Mouse (Mus musculus) hindbrain, embryonic 15.5 days (tissue): ENCODE measurements around the gene Prkce. TPM values are rescaled to one million over a fixed set of nuclear protein-coding genes. Genes with fewer than 3 reads are reported as not detected.

Experiments
- ATAC-seq: fragments of 200-750 bp; cut with Nextera tagmentation; 2 replicates; pipeline ENCODE4 v1.8.0; 2017; ENCODE audit warnings: low read depth, moderate number of reproducible peaks, moderate TSS enrichment; ENCODE audit not compliant: low FRiP score
- H3K27ac ChIP-seq: fragments of 300-500 bp; sonication (generic); replicated peaks from 2 replicates; pipeline ENCODE4 v1.5.1; 2015; ENCODE audit warnings: mild to moderate bottlenecking, inconsistent platforms
- H3K27me3 ChIP-seq: fragments of 300-500 bp; sonication (generic); 2 replicates; pipeline ENCODE4 v1.6.1; 2015; ENCODE audit warnings: control low read depth, inconsistent platforms
- H3K36me3 ChIP-seq: fragments of 300-500 bp; sonication (generic); 2 replicates; pipeline ENCODE4 v1.6.1; 2015; ENCODE audit warnings: control low read depth, inconsistent platforms
- H3K4me1 ChIP-seq: fragments of 300-500 bp; sonication (generic); replicated peaks from 2 replicates; pipeline ENCODE4 v1.6.1; 2015; ENCODE audit warnings: control low read depth, inconsistent platforms
- H3K4me2 ChIP-seq: fragments of 300-500 bp; sonication (generic); 2 replicates; pipeline ENCODE4 v1.6.1; 2015; ENCODE audit warnings: moderate library complexity, mild to moderate bottlenecking, inconsistent platforms
- H3K4me3 ChIP-seq: fragments of 300-500 bp; sonication (generic); 2 replicates; pipeline ENCODE4 v1.5.1; 2015; ENCODE audit warnings: mild to moderate bottlenecking, inconsistent platforms
- H3K9ac ChIP-seq: fragments of 300-500 bp; sonication (generic); 2 replicates; pipeline ENCODE4 v1.6.1; 2015; ENCODE audit warnings: inconsistent platforms
- H3K9me3 ChIP-seq: fragments of 300-500 bp; sonication (generic); 2 replicates; pipeline ENCODE4 v1.6.1; 2016; ENCODE audit warnings: control low read depth, inconsistent platforms
- WGBS: fragments of 180-500 bp; shearing (Covaris S2); methylation state at CpG from one replicate; pipeline ENCODE4 v1.1.7; 2015; 5-methylcytosine and 5-hydroxymethylcytosine counted together
- polyA plus RNA-seq: library from polyadenylated mRNA; unstranded; fragments of >200 nt; fragmentation: Nextera tagmentation; extraction: Ambion mirVana; gene quantifications from 2 replicates; pipeline ENCODE4 v1.2.1, GENCODE M21; 2015

Gene Prkce
- polyA plus RNA-seq, 1 experiment from 2014 or later: 45.7 TPM

DNA sequence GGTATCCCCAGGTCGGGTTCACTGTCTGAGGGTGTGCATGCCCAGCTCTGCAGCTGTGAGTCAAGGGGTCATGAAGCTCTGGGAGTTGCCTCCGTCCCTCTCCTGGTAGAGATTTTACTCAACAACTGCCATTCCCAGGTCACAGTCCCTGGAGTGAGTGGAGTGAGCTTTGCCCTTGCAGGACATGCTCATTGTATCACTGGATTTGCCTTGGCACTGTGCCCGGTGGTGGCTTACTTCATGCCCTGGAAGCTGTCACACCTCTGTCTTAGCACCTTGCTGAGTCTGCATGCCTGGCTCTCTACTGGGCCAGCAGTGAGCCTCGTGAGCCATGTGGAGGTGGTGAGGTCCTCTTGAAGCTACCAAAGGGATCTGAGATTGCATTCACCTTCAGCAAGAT lies 167.4 kb downstream of the Prkce start:
- Histone ChIP-seq H3K36me3 (no peaks in the 10 kb centered on the region), H3K27ac (no peak overlapping the region), H3K4me2 (no peak overlapping the region), H3K9ac (no peak overlapping the region), H3K27me3 (no peaks in the 10 kb centered on the region), H3K4me3 (no peak overlapping the region), H3K9me3 (no peaks in the 10 kb centered on the region), H3K4me1 (peaks cover 19% of the 10 kb centered on the region)
- WGBS: 86% methylated on average over 4 of the region's 4 CpGs
- no peak for ATAC-seq

DNA sequence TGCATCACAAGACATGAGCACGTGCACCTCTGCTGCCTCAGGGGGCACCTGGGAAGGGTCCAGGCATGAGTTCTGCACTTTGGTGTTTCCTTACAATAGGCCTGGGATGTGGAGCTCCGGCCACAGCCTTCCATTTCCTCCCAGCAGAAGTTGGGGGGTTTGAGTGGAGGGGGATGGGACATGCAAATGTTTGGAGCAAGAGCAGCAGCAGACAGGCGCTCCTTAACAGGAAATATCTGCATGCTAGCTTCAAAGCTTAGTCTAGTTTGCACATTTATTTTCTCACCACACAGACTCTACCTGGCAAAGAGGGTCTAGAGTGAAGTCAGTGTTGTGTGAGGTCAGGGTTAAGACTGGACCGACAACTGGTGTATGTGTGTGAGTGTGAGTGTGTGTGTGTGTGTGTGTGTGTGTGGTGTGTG lies 169.1 kb downstream of the Prkce start:
- no peaks in the 10 kb centered on the region for H3K9me3 ChIP-seq
- H3K36me3 ChIP-seq: no peaks in the 10 kb centered on the region
- no peak overlapping the region for H3K27ac ChIP-seq
- H3K4me2 ChIP-seq: no peak overlapping the region
- no peaks in the 10 kb centered on the region for H3K27me3 ChIP-seq
- peaks cover 2% of the 10 kb centered on the region; the same call in 1 of the 2 replicates for H3K4me1 ChIP-seq
- WGBS: 82% methylated on average over 4 of the region's 4 CpGs
- H3K9ac ChIP-seq: no peak overlapping the region
- no peak overlapping the region for H3K4me3 ChIP-seq
- no peak for ATAC-seq

DNA sequence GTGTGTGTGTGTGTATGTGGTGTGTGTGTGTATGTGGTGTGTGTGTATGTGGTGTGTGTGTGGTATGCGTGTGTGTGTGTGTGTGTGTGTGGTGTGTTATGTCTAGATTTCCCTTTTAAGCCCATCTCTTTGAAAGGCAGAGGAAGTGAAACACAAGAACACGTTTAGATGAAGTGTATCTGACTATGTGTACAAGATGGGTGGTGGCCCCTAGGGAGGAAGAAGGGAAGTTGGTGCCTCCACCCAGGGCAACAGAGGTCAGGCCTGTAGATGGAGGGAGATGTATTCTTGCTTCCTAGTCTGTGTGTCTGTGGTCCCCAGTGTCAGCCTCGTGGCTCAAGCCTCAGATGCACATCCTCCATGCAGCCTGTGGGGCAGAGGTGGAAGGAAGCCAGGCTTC lies 169.5 kb downstream of the Prkce start:
- no peaks in the 10 kb centered on the region for H3K9me3 ChIP-seq
- WGBS: 76% methylated on average over 3 of the region's 3 CpGs
- no peak for ATAC-seq
- no peak overlapping the region for H3K4me3 ChIP-seq
- H3K4me2 ChIP-seq: no peak overlapping the region
- no peak overlapping the region for H3K27ac ChIP-seq
- H3K9ac ChIP-seq: no peak overlapping the region
- H3K36me3 ChIP-seq: no peaks in the 10 kb centered on the region
- H3K27me3 ChIP-seq: no peaks in the 10 kb centered on the region
- no peaks in the 10 kb centered on the region for H3K4me1 ChIP-seq

DNA sequence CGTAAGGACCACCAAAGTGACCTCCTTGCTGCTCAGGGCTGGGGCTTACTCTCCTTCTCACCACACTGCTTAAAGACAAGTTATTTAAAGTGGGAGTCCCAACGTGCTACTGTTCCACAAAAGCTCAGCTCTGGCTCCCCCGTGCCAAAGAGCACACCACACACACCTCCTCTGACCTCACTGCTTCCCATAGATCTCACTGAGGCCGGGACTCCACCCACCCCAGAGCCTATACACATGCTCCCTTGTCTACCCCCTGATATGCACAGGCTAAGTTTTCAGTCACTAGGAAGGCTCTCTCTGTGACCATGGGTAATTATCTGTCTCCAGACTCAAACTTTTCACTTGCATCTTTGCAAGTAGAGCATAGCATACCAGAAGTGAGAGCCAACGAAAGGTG lies 170.7 kb downstream of the Prkce start:
- no peak overlapping the region for H3K4me2 ChIP-seq
- no peak overlapping the region for H3K4me3 ChIP-seq
- H3K9me3 ChIP-seq: no peaks in the 10 kb centered on the region
- no peak overlapping the region for H3K27ac ChIP-seq
- no peaks in the 10 kb centered on the region for H3K27me3 ChIP-seq
- no peaks in the 10 kb centered on the region for H3K4me1 ChIP-seq
- H3K36me3 ChIP-seq: no peaks in the 10 kb centered on the region
- ATAC-seq: no peak
- H3K9ac ChIP-seq: no peak overlapping the region
- WGBS: 80% methylated on average over 5 of the region's 5 CpGs

DNA sequence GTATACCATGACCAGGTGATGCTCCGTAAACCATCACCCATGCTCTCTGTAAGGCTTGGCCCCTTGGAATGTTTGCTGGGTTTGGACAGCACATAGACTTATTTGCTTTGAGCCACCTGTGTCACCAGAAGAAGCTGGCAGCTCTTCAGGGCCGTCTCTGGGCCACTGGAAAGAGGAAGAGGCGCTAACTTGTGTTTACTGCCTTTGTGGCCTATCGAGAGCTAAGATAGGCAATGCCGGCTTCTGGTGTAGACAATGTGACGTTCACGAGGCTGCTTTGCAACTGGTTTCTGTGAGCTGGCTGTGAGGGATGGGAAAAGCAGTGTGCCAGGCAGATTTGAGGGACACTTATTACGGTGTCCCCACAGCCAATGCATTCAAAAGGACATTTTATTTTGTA lies 176.4 kb downstream of the Prkce start:
- no peak for ATAC-seq
- Histone ChIP-seq H3K9me3 (no peaks in the 10 kb centered on the region), H3K27ac (no peak overlapping the region), H3K4me3 (no peak overlapping the region), H3K36me3 (no peaks in the 10 kb centered on the region), H3K9ac (no peak overlapping the region), H3K4me1 (0 out of 2 replicates have a peak, but pooled peaks cover 8% of the 10 kb centered on the region), H3K27me3 (no peaks in the 10 kb centered on the region), H3K4me2 (no peak overlapping the region)
- 76% methylated on average over 8 of the region's 8 CpGs for WGBS

DNA sequence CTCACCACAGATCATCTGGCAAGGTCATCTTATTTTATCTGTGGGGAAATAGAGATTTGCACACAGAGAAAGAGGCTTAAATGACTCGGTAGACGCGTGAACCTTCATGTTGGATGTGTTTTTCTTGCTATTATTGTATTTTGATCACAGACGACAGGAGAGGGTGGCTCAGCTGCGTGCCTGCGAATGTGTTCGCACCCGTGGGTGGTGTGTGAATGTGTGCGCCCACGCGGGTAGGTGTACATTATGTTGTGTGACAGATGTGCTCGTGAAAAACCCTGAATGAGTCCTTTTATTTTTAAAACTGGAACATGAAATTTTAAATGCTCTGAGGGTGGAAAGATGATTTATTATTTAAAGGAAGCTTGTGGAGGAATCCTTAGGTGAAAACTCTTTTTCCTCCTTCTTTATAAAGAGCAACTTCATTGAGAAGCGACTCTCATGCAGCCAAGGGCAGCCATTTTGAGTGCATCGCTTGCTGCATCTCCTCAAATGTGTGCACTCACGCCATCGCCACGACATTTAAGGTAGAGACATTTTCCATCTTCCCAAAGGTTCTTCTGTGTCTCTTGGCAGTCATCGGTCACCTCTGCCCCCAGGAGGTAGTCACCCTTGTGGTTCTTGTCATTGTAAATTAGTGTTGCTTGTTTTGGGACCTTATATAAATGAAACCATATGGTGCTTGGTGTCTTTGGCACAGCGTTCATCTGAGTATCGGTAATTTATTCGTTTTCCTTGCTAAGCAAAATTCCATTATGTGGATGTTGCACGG lies 177.8 kb downstream of the Prkce start:
- WGBS: 76% methylated on average over 22 of the region's 22 CpGs
- Histone ChIP-seq H3K9ac (no peak overlapping the region), H3K4me3 (no peak overlapping the region), H3K9me3 (no peaks in the 10 kb centered on the region), H3K4me2 (no peak overlapping the region), H3K27ac (no peak overlapping the region), H3K27me3 (no peaks in the 10 kb centered on the region), H3K4me1 (peaks cover 14% of the 10 kb centered on the region), H3K36me3 (no peaks in the 10 kb centered on the region)
- no peak for ATAC-seq

DNA sequence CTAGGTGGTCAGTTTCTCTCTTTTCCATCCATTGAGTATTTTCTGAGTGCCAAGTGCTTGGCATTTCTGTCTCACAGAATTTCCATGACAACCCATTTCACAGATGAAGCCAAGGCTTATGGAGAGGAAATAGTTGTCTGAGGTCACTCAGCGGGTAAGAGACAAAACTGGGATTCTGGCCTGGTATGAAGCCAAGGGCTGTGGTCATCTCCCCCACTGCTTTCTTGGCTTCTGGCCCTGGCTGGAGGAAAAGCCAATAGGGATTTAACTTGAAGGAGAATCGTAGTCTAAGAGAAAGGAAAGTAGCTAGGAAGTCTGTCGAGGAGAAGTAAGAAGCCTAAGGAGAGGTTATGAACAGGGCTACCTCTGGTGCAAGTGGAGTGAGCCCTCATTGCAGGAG lies 182.7 kb downstream of the Prkce start:
- Histone ChIP-seq H3K4me3 (no peak overlapping the region), H3K4me2 (peak overlapping the region; percentile 30; the same call in 1 of the 2 replicates), H3K4me1 (peaks cover 34% of the 10 kb centered on the region), H3K36me3 (no peaks in the 10 kb centered on the region), H3K9me3 (no peaks in the 10 kb centered on the region), H3K27me3 (no peaks in the 10 kb centered on the region), H3K9ac (no peak overlapping the region), H3K27ac (peak overlapping the region; percentile 41; the same call in 1 of the 2 replicates)
- 63% methylated on average over 3 of the region's 3 CpGs for WGBS
- no peak for ATAC-seq

DNA sequence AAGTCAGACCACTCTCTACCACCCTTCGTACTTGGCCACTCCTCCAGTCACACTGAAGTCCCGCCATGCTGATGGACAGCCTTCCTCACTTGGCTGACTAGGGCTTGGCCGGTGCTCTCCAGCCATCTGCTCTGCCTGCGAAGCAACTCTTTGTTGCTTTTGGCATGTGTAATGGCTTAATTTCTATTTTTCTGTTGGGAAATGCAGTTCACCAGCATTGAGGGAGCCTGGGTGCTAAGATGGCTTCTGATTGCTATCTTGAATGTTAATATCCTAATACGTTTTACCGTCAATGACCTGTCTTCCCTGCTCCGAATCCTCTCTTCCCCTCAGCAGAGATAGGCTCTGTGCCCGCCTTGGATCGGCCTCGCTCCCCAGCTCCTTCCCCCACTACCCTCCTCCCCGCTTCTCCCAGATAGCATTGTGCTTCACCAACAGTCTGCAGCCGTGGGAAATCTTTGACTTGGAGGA lies 183.2 kb downstream of the Prkce start:
- Histone ChIP-seq H3K36me3 (no peaks in the 10 kb centered on the region), H3K4me3 (no peak overlapping the region), H3K4me2 (peak overlapping the region; percentile 30), H3K27ac (peak overlapping the region; percentile 41), H3K4me1 (peaks cover 33% of the 10 kb centered on the region), H3K9me3 (no peaks in the 10 kb centered on the region), H3K27me3 (no peaks in the 10 kb centered on the region), H3K9ac (no peak overlapping the region)
- ATAC-seq: peak; percentile 59; the same call in 1 of the 2 replicates
- 41% methylated on average over 12 of the region's 12 CpGs for WGBS

DNA sequence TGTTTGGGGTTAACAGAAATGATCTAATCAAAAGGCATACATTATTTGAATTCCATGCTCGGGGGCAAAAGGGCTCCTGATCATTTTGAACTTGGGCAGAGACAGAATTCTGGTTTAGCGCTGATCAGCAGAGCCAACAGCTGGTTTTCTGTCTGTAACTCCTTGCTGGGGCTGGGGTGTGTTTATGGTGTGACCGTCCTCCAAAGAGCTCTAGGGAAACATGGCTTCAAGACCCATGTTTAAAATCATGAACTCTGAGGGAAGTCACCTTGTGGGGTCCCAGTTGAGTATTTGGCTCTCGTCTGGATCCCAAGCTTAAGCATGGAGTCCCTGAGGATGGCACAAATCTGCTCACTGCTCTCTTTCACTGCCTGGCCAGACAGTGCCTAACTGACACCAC lies 183.7 kb downstream of the Prkce start:
- Histone ChIP-seq H3K4me2 (peak overlapping the region; percentile 30), H3K9me3 (no peaks in the 10 kb centered on the region)
- 68% methylated on average over 4 of the region's 4 CpGs for WGBS

DNA sequence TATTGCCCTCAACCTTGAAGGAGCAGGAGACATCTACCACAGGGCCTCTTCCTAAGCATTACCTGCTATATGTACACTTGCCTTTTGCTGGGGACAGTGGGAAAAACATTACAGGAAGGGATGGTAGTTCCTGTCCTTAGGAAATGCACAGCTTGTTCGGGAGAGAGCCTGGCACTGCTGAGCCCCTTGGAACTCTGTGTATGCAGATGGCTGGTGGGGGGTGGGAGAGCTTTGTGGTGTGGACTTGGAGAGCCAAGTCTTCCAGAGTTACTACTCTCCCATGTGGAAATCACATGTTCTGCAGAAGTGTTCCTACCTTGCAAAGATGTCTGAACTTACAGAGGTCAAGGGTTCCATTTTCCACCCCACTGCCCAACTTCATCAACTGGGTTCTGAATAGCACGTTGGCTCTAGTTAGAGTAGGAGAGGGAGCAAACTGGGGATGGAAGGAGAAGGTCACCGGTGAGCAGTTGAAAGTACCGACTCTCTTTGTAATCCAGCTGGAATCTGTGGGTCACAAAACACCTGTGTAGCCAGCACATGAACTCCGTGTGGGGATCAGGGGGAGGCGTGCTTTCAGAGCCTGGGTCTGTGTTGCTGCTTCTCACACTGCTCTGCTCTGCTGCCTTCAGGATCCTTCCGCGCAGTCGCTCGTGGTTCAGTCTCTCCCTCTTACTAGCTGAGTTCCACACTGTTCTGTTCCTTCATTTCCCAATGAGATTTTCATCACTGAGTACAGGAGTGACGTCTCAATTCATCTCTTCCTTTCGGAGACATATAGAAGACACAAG lies 184.9 kb downstream of the Prkce start:
- peaks cover 38% of the 10 kb centered on the region for H3K4me1 ChIP-seq
- no peak for ATAC-seq
- no peak overlapping the region for H3K27ac ChIP-seq
- no peaks in the 10 kb centered on the region for H3K9me3 ChIP-seq
- no peak overlapping the region for H3K4me2 ChIP-seq
- no peak overlapping the region for H3K9ac ChIP-seq
- no peaks in the 10 kb centered on the region for H3K27me3 ChIP-seq
- no peak overlapping the region for H3K4me3 ChIP-seq
- no peaks in the 10 kb centered on the region for H3K36me3 ChIP-seq
- 86% methylated on average over 12 of the region's 12 CpGs for WGBS

More for the DNA sequence above, 183.7 kb downstream of the Prkce start:
- ATAC-seq: no peak
- H3K27ac ChIP-seq: peak overlapping the region; percentile 41
- H3K9ac ChIP-seq: no peak overlapping the region
- H3K36me3 ChIP-seq: no peaks in the 10 kb centered on the region
- no peaks in the 10 kb centered on the region for H3K27me3 ChIP-seq
- peaks cover 35% of the 10 kb centered on the region for H3K4me1 ChIP-seq
- H3K4me3 ChIP-seq: no peak overlapping the region

DNA sequence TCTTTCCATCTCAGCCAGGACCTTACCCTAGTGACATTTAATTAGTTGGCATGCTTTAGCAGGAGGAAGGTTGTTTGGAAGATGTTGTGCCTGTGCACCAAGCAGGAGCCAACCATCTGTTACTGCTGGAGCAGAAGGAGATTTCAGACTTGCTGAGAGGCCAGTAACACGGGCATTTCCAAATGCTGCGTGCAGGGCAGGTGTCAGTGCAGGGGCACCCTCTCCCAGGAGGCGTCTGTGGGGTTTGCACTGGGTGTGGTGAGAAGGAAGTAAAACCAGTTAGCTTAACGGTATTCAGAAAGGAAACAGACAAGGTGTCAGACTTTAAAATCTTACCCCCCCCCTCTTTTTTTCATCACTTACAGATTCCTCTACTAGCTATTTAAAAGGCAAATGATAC lies 186.1 kb downstream of the Prkce start:
- Histone ChIP-seq H3K27ac (no peak overlapping the region), H3K9ac (no peak overlapping the region), H3K4me2 (no peak overlapping the region), H3K4me1 (peaks cover 38% of the 10 kb centered on the region), H3K4me3 (no peak overlapping the region), H3K9me3 (no peaks in the 10 kb centered on the region), H3K27me3 (no peaks in the 10 kb centered on the region), H3K36me3 (no peaks in the 10 kb centered on the region)
- WGBS: 67% methylated on average over 4 of the region's 4 CpGs
- ATAC-seq: no peak

DNA sequence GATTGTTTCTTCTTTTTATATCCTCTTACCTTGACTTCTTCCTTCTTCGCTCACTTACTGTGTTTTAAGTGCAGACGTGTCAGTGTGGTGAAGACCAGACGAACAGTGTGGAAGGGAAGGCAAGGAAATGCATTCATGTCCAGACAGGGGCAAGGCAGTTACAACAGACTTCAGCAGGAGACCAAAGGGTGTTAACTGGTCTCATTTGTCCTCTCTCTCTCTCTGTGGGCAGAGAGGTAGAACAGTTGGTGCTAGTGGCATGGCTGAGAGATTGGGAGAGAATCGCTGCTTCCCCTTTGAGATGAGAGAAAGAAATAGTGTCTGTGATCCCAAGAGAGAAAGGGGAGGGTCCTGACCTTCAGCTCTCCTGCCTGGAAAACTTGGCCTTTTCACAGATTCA lies 186.5 kb downstream of the Prkce start:
- no peak overlapping the region for H3K4me3 ChIP-seq
- no peaks in the 10 kb centered on the region for H3K9me3 ChIP-seq
- WGBS: 87% methylated on average over 4 of the region's 4 CpGs
- H3K27ac ChIP-seq: no peak overlapping the region
- H3K36me3 ChIP-seq: no peaks in the 10 kb centered on the region
- no peak for ATAC-seq
- H3K27me3 ChIP-seq: no peaks in the 10 kb centered on the region
- H3K4me1 ChIP-seq: peaks cover 38% of the 10 kb centered on the region
- H3K4me2 ChIP-seq: no peak overlapping the region
- H3K9ac ChIP-seq: no peak overlapping the region
